Mouse (Mus musculus): ENCODE results near the gene Gng11. TPM values are rescaled to one million over a fixed set of nuclear protein-coding genes. Genes with fewer than 3 reads are reported as not detected.

Gng11 gene
- polyA plus RNA-seq, 1 experiment from 2014 or later, result 84.7 TPM

Other genes starting within 250 kb of the Gng11 start
- 0.31 and 0.76 TPM in 2 replicates for gene Calcr, start 239.2 kb upstream of the Gng11 start, polyA plus RNA-seq (2015; fragmentation: Nextera tagmentation; extraction: Ambion mirVana)
- gene Tfpi2, start 15.0 kb upstream of the Gng11 start, polyA plus RNA-seq (2015; fragmentation: Nextera tagmentation; extraction: Ambion mirVana), result 2.4 and 2.9 TPM in 2 replicates
- 0.32 and 0.56 TPM in 2 replicates for gene Gngt1, start 10.1 kb upstream of the Gng11 start, polyA plus RNA-seq (2015; fragmentation: Nextera tagmentation; extraction: Ambion mirVana)
- gene Bet1, start 83.1 kb downstream of the Gng11 start, polyA plus RNA-seq (2015; fragmentation: Nextera tagmentation; extraction: Ambion mirVana), result 75.0 and 76.7 TPM in 2 replicates